Mouse (Mus musculus) adrenal gland, postnatal 14 days (tissue): ENCODE measurements around the gene Slc22a13. TPM values are rescaled to one million over a fixed set of nuclear protein-coding genes. Genes with fewer than 3 reads are reported as not detected.

ENCODE experiments used
- DNase-seq: peaks from one replicate; pipeline ENCODE4 v3.0.0; 2021; ENCODE audit warnings: mixed read lengths
- total RNA-seq: library from RNA; stranded (reverse); gene quantifications from 2 replicates; pipeline ENCODE4 v1.2.3, GENCODE M21; 2021

Slc22a13 gene
- total RNA-seq, 1 experiment from 2014 or later = not detected

DNA sequence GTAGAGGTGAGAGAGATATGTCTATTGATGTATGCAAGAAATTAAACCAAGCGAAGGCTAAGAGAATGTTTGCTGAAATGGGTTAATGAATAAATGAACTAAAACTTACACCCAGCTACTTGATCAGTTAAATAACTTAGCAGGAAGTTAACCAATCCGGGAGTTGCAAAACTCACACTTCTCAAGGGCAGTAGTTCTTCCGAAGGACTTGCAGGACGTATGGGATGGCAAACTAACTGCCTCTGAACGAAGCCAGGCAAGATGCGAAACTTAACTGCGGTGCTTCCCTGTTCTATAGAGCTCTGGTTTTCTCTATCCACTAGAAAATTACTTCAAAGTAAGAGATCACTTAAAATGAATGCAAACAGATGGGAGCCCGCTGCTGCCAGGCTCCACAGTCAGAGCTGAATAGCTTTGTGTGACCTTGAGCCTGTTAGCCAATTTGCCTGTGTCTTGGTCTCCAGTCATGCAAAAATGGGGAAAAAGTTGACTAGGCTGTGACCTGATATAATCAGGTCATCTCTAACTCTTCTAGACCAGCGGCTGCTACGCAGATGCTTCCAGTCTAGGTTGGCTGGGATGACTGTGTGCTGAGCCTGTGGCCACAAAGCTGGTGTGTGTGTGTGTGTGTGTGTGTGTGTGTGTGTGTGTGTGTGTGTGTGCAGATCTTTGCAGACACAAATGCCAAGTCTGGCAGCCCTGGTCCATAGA lies 9.6 kb downstream of the Slc22a13 start:
- DNase-seq = peak; percentile 32

DNA sequence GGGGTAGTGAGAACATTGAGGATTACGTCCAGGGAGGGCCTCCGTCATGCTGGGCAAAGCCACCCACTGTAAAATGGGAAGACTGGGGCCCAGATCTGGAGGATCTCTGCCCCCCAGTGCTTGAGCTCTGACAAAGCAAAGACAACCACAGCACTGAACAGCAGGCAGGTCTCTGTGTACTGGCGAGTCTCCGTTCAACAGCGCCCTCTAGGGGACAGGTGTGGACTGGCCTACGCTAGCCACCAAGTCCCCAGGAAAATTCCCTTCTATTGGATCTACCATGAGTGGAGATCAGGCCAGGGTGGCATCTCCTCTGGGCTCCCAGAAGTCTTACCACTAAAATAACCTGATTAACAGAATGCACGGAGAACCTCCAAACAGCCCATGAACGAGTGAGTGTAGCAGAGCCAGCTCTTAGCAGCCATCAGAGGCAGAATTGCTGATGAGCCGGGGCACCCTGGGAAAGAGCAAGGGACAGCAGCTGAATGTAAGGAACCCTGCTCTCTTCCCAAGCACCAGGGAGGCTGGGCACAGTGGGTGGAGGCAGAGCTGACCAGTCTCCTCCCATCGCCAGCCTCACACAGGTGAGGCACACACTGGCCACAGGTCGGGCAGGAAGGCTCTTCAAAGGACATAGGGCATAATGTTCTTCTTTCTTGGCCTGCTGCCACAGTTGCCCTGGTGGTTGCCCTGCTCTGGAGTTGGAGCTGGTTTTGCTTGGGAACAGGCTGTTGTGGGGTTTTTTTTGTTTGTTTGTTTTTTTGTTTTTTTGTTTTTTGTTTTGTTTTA lies 16.5 kb downstream of the Slc22a13 start:
- DNase-seq = peak; percentile 47

DNA sequence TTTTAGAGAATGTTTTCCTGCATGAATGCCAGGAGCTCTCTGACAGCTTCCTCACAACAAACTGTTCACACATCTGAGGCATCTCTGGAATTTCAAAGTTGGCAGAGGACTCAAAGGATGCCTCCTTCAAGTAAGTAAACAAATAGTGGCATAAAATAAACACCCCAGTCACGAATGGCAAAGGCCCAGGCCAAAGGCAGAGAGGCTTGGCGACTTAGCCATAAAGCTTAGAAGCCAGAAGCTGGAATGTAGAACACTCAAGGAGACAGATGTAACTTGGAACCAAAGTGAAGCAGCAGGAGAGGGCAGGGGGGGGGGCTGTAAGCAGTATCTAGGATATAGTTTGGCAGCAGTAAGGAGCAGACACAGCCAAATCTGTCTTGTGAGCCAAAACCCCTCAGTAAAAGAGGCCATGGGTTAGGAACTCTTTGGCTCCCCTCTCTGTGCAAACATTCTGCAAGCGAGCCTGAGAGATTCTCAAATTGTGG lies 27.6 kb downstream of the Slc22a13 start:
- DNase-seq = no peak

DNA sequence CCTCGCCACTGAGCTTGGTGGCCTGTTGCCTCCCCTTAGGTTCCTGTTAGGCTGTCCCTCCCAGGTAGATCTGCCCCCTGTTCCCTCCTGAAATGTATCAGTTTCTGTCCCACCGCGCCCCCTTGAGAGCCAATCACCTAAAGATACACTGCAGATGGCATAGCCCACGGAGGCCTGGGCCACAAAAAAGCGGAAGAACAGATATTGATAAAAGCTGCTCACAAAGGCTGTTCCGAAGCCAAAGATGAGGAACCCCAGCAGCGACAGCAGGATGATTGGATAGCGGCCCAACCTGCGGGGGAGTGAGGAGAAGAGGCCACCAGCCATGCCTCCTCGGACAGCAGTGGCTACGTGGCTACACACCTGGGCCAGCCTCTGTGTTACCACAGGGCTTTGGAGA lies 29.6 kb downstream of the Slc22a13 start:
- DNase-seq = no peak

DNA sequence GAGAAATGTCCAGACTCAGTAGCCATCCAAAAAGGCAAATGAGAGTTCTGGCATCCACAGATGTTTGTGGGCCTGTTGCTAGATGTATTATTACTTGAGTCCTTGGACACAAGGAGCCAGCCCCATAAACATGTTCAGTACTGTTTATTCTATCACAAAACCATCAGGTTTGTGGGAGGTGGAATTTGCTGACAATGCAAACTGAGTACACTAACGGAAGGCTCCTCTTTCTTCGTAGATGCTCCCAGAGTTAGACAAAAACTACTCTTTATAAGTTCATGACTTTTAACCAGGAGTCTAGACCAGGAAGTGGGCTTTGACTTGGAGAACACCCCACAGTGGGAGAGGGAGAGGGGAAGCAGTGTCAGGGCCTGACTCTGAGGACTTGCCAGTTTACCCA lies 41.3 kb downstream of the Slc22a13 start:
- DNase-seq = no peak

DNA sequence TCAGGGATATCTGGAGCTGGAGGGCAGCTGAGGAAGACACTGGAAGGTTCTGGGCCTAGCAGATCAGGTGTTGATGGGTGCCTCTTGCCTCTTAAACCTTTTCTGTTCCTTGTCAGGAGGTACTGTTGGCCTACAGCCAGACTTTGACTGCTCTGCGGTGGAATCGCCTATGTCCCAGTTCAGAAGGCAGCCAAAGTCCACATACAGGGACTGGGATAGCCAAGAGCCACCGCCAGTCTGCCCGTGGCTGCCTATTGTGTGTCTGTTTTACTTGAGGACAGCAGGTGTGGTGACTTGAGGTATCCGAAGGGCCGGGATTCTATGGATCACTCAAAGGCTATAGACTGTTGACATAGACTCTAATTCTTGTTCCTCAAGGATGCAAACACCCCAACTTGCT lies 43.4 kb downstream of the Slc22a13 start:
- peak; percentile 51 for DNase-seq

DNA sequence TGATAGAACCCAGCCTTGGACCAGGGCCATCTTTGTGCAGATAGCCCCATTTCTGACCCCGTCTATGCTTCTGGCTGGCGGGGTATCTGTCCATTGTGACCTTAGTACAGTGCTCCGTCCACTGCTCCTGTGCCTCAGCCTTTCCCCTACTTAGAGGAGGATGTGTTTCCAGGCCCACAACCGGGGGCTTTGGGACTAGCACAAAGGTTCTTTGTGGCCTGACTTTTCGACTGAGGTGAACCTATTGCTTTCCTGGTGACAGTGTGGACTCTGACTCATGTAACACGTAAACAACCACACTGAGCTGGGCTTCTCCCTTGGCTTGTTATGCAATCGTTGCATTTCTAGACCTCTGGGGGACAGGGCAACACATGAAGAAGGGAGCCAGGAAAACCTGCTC lies 44.2 kb downstream of the Slc22a13 start:
- DNase-seq = no peak

DNA sequence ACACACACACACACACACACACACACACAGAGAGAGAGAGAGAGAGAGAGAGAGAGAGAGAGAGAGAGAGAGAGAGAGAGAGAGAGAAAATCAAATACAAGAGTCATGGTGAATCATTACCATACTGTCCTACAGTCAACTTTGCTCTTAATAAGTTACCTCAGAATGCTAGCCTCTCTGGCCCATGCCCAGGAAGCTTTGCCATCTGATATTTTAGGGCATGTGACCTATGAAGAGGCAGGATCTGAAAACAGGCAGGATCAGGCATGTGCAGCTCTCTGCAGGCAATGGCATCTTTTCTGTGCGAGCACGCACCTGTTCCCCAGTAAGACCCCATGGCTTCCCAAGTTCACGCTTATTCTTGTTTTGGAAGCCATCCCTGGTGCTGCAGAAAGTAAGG lies 48.2 kb downstream of the Slc22a13 start:
- peak; percentile 59 for DNase-seq

DNA sequence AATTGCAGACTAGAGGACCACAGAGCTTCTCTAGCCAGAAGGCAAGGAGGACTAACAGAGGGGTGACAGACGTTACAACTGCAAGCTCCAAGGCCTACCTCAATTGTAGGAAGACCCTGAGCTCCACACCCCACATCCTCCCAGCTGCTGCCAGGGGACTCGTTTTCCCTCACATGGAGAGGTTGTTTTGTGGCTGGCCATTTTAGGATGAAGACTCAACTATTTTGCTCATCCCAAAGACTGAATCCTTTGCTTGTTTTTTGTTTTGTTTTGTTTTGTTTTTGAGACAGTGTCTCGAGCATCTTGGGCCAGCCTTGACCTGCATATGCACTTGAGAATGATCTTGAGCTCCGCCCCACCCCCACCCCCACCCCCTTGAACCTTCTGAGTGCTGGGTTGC lies 50.0 kb downstream of the Slc22a13 start, which contains the start of gene Gm47289:
Gm47289 (plus strand) TSS at position 301 of the 400 bp plus-strand sequence.
- DNase-seq = no peak

DNA sequence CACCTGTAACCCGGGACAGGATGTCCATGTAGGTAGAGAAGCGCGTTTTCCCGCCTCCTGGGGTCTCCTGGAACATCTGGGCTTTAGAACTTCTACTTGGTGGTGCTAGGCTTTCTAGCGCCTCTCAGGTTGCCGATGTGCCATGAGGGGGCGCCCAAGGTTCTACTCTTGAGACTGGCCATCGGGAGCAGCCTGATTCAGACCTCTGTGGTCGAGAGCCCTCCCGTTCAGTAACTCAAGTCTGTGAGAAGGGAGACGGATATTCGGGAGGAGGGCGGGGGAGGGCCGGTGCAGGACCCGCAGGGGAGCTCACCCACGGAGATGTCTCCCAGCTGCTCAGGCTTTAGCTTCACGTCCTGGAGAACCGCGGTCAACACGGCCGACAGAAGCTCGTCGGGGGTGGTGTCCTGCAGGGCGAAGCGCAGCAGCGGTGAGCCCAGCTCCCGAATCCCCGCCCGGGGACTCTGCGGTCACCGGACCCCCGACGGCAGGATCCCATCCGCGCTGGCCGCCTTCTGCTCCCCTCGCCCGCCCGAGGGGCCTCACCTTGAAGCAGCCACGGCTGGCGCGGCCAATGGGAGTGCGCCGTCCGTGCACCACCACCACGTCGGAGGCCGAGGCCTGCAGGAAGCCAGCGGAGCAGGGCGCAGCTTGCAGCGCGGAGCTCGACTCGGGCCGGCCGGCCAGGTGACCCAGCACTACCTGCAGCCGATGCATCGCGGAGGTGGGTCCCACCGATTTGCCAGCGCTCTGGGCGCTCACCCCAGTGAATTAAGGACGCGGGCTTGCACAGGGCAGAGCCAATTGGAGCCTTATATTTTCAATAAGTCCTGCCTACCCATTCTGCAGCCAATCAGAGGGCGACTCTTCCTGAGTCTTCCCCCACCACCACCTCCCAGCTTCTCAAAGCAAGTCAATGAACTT lies 52.4 kb downstream of the Slc22a13 start, which contains the start of gene Acaa1b:
Acaa1b (minus strand) TSS at position 816 of the 924 bp plus-strand sequence.
- DNase-seq = peak; percentile 89

DNA sequence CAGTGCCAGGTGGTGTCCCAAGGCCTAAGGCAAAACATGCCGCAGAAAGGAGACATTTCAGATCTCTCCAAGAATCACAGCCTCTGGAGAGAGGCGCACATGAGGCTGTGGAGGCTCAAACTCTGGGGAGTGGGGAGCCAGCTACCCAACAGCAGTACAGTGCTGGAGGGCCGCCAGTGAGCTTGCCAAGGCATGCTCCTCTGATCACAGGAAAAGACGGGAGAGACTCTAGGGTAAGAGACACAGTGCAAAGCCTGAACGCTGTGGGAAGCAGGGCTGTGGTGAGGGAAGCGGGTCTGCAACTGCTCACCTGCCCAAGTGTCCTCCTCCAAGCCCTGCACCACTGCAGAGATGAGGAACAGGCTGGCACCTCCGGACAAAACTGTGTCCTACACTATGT lies 53.1 kb downstream of the Slc22a13 start:
- peak; percentile 41 for DNase-seq

DNA sequence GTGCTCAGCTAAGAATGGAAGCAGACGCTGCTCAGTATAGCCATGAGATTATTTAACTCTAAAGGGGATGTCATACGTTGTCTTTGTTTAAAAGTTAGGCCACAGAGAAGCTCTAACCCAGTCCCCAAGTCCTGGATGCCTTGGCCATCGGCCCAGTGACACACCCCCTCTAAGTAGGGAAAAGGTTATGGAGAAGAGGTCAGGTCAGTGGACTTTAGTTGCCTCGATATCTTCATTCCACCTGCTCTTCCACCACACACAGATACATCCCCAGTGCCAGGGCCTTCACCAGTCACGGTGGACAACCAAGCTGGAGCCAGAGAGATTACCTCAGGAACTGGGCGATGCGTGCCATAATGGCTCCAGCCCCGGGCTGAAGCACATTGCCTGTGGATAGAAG lies 53.5 kb downstream of the Slc22a13 start:
- DNase-seq = peak; percentile 17

DNA sequence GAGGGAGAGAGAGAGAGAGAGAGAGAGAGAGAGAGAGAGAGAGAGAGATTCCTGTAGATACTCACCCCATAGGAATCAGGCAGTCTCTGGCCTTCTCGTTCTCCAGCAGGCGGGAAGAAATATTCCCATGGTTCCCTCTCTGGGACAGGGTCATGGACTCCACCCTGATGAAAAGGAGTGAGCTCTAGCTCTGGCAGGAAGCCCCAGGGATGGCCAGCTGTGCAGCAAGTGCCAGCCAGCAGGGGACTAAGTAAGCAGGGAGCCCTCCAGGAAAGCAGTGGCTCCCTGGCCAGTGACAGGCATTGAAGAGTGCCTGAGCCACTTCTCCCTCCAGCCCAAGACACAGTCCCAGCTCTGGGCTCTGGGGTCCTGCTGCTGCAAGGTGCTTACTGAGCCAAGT lies 57.1 kb downstream of the Slc22a13 start:
- no peak for DNase-seq

DNA sequence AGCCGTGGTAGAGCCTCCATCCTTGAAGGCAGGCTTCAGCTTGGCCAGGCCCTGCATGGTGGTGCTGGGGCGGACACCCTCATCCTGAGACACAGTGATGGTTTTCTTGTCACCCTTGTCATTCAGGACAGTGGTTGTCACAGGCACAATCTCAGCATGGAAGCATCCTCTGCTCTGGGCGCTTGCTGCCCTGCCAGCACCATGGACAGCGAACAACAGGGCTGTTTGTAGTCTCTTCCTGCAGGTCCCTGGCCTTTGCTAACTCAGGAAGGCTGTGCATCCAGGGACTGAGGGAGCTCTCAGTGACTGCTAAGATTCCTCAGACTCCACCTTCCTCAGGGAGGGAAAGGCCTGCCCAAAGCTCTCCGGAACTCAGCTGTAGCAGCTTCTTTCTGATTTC lies 59.3 kb downstream of the Slc22a13 start:
- DNase-seq = peak; percentile 74

DNA sequence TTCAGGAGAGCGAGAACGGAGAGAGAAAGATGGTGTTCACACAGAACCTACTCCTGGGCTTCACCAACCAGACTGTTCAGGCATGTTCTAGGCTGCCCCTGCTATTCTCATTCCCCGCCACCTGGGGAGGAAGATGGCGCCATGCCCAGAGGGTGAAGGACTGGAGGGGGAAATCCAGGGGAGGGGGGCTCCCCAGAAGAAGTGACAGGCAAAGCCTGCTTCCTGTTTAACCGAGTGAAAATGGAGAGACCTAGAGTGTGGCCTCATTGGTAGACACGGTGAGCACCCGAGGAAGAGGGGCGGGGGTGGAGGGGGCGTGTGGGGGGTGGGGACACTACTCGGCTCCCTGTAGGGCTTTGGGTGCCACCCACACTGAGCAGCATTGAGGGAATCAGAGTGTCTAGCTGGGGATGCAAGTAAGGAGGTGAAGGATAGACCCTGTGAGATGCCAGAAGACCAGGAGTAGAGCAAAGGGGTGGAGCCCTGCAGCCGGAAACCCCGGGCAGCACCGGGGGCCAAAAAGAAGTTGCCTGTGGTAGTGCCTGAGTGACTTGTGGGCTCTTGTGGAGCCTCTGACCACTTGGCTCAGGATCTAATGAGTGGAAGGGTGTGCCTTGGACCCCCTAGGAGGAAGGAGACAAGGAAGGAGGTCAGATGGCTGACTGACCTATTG lies 62.7 kb downstream of the Slc22a13 start:
- no peak for DNase-seq

DNA sequence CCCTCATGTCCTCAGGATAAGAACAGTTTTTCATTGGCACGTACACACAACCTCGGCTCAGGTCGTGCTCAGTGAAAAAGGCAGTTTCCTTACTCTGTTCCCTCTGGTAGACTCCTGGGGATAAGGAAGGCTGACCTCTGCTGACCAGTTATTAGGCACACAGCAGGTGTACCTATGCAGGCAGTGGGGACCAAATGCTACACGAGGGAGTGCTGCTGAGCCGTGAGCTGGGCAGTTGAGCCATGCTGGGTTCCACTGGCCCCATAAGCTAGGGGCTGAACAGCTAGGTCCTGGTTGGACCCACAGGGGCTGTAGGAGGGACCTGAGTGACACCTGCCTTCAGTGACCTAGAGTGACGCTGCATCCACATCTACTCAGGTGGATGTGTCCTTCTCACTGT lies 63.3 kb downstream of the Slc22a13 start:
- DNase-seq = no peak

DNA sequence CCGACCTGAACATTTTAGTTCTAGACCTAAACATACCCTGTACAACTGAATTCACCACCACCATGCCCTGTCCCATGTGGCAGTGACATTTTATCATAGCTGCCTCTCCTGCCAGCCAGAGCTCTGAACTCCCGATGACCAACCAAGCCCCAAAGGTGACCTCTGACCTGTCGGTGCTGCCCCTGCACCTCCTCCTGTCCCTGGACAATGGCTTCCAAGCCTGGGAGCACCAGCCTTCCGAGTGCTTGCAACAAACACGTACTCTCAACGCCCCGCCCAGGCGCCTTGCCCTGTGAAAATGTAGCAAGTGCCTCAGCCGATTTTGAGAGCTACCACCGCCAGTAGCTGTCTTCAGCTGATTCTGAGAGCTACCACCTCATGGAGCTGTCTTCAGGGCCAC lies 63.8 kb downstream of the Slc22a13 start:
- no peak for DNase-seq

DNA sequence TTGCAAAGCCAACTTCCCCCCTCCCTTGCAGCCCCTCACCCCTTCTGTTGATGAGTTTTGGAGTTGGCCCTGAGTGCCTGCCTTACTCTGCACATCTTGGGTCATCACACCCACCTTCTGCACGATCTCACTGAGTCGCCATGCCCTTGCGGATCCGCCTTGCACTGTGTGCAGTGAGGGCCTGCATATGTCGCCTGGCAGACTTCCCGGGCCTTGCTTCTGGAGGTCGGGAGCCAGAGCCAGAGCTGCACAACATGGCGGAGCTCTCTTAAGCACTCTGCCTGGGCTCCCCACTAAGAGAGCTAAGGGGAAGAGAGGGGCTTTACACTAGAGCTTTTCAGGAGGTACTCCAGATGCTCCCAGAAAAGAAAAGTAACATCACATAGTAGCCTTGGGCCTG lies 64.2 kb downstream of the Slc22a13 start:
- DNase-seq = no peak

DNA sequence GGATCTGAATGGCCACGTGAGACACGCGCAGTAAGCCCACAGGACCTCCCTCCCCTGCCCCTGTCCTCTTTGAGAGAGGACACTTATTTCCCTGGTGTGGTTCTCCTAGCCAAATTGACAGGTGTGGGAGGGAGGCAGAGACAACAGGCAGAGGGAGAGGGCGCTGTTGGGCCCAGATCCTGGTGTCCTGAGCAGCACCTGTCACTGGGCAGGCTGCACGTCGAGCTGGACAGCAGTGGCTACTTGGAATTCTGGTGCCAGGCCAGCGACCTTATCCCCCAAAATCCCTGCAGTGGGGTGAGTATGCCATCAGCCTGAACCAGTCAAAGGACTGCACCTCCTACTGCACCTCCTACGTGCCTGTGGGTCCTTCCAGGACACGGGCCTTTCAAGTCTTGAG lies 65.5 kb downstream of the Slc22a13 start:
- no peak for DNase-seq
